Mouse (Mus musculus) layer of hippocampus, postnatal 36 days (tissue): Measurements from ENCODE around the gene Prn. TPM values are rescaled to one million over a fixed set of nuclear protein-coding genes. Genes with fewer than 3 reads are reported as not detected.

Experiments
- DNase-seq, 2 experiments: peaks; one replicate each; pipeline ENCODE4 v3.0.0; 2022
- total RNA-seq, 2 experiments: library from RNA; stranded (reverse); gene quantifications; 2 replicates each; pipeline ENCODE4 v1.2.3; 2021

Gene Prn
- not detected for total RNA-seq

- peak; percentile 89 to 90 for DNase-seq
Observed at GRCm38 (mm10) chr2:131909683-131910572, at the start of gene Prn, which contains the start of gene Prnp. Gene Prn (plus strand): TSS chr2:131909957. Gene Prnp (plus strand): TSS chr2:131909928.

GRCm38 (mm10) chr2:131862617-131863275, 47.0 kb upstream of the Prn start:
- DNase-seq: no peak

GRCm38 (mm10) chr2:131863472-131863871, 46.3 kb upstream of the Prn start:
- no peak for DNase-seq

GRCm38 (mm10) chr2:131864262-131864796, 45.4 kb upstream of the Prn start:
- no peak for DNase-seq

- no peak for DNase-seq
Observed at GRCm38 (mm10) chr2:131866676-131867075, 43.1 kb upstream of the Prn start.

- DNase-seq: no peak
Observed at GRCm38 (mm10) chr2:131868983-131869382, 40.8 kb upstream of the Prn start.

GRCm38 (mm10) chr2:131873376-131873775, 36.4 kb upstream of the Prn start:
- DNase-seq: no peak

- DNase-seq: no peak
Observed at GRCm38 (mm10) chr2:131876551-131877265, 33.0 kb upstream of the Prn start.

- no peak for DNase-seq
Observed at GRCm38 (mm10) chr2:131881766-131882165, 28.0 kb upstream of the Prn start.

- peak; percentile 42 to 45 for DNase-seq
Observed at GRCm38 (mm10) chr2:131883136-131883535, 26.6 kb upstream of the Prn start.

- DNase-seq: no peak
Observed at GRCm38 (mm10) chr2:131886503-131887160, 23.1 kb upstream of the Prn start.

- no peak for DNase-seq
Observed at GRCm38 (mm10) chr2:131888233-131888632, 21.5 kb upstream of the Prn start.

- no peak for DNase-seq
Observed at GRCm38 (mm10) chr2:131892534-131892933, 17.2 kb upstream of the Prn start.

- no peak for DNase-seq
Observed at GRCm38 (mm10) chr2:131895106-131895505, 14.7 kb upstream of the Prn start.

GRCm38 (mm10) chr2:131896011-131896410, 13.7 kb upstream of the Prn start:
- DNase-seq: no peak

- no peak for DNase-seq
Observed at GRCm38 (mm10) chr2:131897336-131898109, 12.2 kb upstream of the Prn start.

GRCm38 (mm10) chr2:131902423-131902822, 7.3 kb upstream of the Prn start:
- no peak for DNase-seq

- DNase-seq: no peak
Observed at GRCm38 (mm10) chr2:131902867-131903266, 6.9 kb upstream of the Prn start.

- DNase-seq: no peak
Observed at GRCm38 (mm10) chr2:131905025-131905424, 4.7 kb upstream of the Prn start.

- DNase-seq: no peak
Observed at GRCm38 (mm10) chr2:131905776-131906175, 4.0 kb upstream of the Prn start.

GRCm38 (mm10) chr2:131906266-131906665, 3.5 kb upstream of the Prn start:
- no peak for DNase-seq
